Mouse (Mus musculus) hindbrain, embryonic 14.5 days (tissue): Measurements from ENCODE around the gene Anxa7. TPM values are rescaled to one million over a fixed set of nuclear protein-coding genes. Genes with fewer than 3 reads are reported as not detected.

Source experiments
- ATAC-seq: fragments of 200-750 bp; cut with Nextera tagmentation; 2 replicates; pipeline ENCODE4 v1.8.0; 2017; ENCODE audit warnings: moderate number of reproducible peaks, mild to moderate bottlenecking, moderate TSS enrichment, moderate library complexity; ENCODE audit not compliant: low FRiP score
- DNase-seq: peaks from one replicate; pipeline ENCODE4 v3.0.0-alpha.2; 2015; ENCODE audit warnings: low spot score
- H3K27ac ChIP-seq: fragments of 300-500 bp; sonication (generic); 2 replicates; pipeline ENCODE4 v1.5.1; 2014; ENCODE audit warnings: mild to moderate bottlenecking, moderate library complexity
- H3K27me3 ChIP-seq: fragments of 300-500 bp; sonication (generic); 2 replicates; pipeline ENCODE4 v1.6.1; 2014; ENCODE audit warnings: mild to moderate bottlenecking, low read length, mixed read lengths; ENCODE audit not compliant: control insufficient read depth, insufficient read depth
- H3K36me3 ChIP-seq: fragments of 300-500 bp; sonication (generic); replicated peaks from 2 replicates; pipeline ENCODE4 v1.6.1; 2014; ENCODE audit not compliant: control insufficient read depth, insufficient read depth
- H3K4me1 ChIP-seq: fragments of 300-500 bp; sonication (generic); replicated peaks from 2 replicates; pipeline ENCODE4 v1.6.1; 2014; ENCODE audit warnings: antibody characterized with exemption, low read length, mixed read lengths; ENCODE audit not compliant: control insufficient read depth, insufficient read depth
- H3K4me2 ChIP-seq: fragments of 300-500 bp; sonication (generic); replicated peaks from 2 replicates; pipeline ENCODE4 v1.6.1; 2014; ENCODE audit warnings: mild to moderate bottlenecking, moderate library complexity
- H3K4me3 ChIP-seq: fragments of 300-500 bp; sonication (generic); replicated peaks from 2 replicates; pipeline ENCODE4 v1.5.1; 2014; ENCODE audit warnings: mild to moderate bottlenecking, low read length
- H3K9ac ChIP-seq: fragments of 300-500 bp; sonication (generic); 2 replicates; pipeline ENCODE4 v1.6.1; 2014
- H3K9me3 ChIP-seq: fragments of 300-500 bp; sonication (generic); 2 replicates; pipeline ENCODE4 v1.6.1; 2016; ENCODE audit warnings: low read length; ENCODE audit not compliant: control insufficient read depth
- WGBS: fragments of 180-500 bp; shearing (Covaris S2); extraction: QIAGEN DNeasy Blood & Tissue Kit; methylation state at CpG from one replicate; pipeline ENCODE4 v1.1.7; 2014; 5-methylcytosine and 5-hydroxymethylcytosine counted together
- polyA plus RNA-seq: library from polyadenylated mRNA; unstranded; fragments of >200 nt; fragmentation: Nextera tagmentation; extraction: Ambion mirVana; gene quantifications from 2 replicates; pipeline ENCODE4 v1.2.1, GENCODE M21; 2014

The Anxa7 gene
- polyA plus RNA-seq, 1 experiment from 2014 or later = 16.5 TPM

GRCm38 (mm10) chr14:20451302-20451701 lies 28.6 kb downstream of the Anxa7 start:
- Histone ChIP-seq H3K36me3 (no peaks in the 10 kb centered on the region), H3K9me3 (no peaks in the 10 kb centered on the region), H3K9ac (peak overlapping the region; percentile 47), H3K4me3 (peak overlapping the region; percentile 36), H3K27me3 (no peaks in the 10 kb centered on the region), H3K4me2 (peak overlapping the region; percentile 78), H3K4me1 (0 out of 2 replicates have a peak, but pooled peaks cover 3% of the 10 kb centered on the region), H3K27ac (no peak overlapping the region)
- DNase-seq (no peak), ATAC-seq (no peak)
- WGBS = 18% methylated on average over 2 of the region's 2 CpGs

DNA sequence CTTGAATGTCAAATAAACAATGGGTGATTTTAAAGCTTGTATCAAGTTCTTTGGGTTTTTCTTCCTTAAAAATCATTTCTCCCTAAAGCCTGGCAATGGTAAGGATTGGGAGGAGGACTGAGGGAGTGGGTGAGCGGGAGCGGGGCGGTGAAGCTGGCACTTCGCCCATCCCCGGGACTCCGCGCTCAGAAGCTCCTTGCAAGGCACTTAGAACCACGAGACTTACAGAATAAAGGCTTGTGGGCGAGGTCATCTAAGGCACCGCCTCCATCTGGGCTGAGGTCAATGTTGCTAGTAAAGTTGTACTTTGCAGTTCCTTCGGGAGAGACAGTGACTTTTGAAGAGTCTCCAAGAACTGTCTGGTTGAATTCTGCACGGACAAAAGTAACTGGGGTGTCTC lies 32.7 kb downstream of the Anxa7 start:
- ATAC-seq = no peak
- no peak for DNase-seq

DNA sequence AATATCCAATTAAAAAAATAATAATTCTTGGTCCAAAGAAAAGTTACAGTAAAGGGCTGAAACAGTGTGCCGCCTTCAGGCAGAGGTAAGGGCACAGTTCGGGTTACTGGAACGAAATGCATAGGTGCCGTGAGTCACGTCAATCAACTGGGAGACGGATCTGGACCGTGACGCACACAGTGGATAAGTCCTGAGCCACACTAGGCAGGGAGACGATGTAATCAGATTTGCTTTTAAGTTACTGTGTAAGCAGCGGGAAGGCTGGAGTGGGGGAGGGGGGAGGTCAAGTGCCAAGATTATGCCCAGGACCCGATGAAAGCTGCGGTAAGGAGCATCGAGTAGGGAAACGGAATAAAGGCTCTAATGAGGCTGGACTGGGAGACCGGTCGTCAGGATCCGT lies 37.7 kb downstream of the Anxa7 start:
- WGBS = 69% methylated on average over 17 of the region's 17 CpGs
- Histone ChIP-seq H3K9me3 (no peaks in the 10 kb centered on the region), H3K4me3 (no peak overlapping the region), H3K4me1 (no peaks in the 10 kb centered on the region), H3K9ac (no peak overlapping the region), H3K27ac (no peak overlapping the region), H3K36me3 (no peaks in the 10 kb centered on the region), H3K27me3 (no peaks in the 10 kb centered on the region), H3K4me2 (no peak overlapping the region)
- ATAC-seq = no peak
- no peak for DNase-seq

More for the DNA sequence above, 32.7 kb downstream of the Anxa7 start:
- H3K4me1 ChIP-seq = 0 out of 2 replicates have a peak, but pooled peaks cover 3% of the 10 kb centered on the region
- H3K27me3 ChIP-seq = no peaks in the 10 kb centered on the region
- H3K9me3 ChIP-seq = no peaks in the 10 kb centered on the region
- WGBS = 63% methylated on average over 12 of the region's 12 CpGs
- H3K9ac ChIP-seq = no peak overlapping the region
- H3K4me3 ChIP-seq = no peak overlapping the region
- H3K36me3 ChIP-seq = no peaks in the 10 kb centered on the region
- H3K4me2 ChIP-seq = no peak overlapping the region
- H3K27ac ChIP-seq = no peak overlapping the region

- Histone ChIP-seq H3K9ac (no peak overlapping the region), H3K36me3 (no peaks in the 10 kb centered on the region), H3K27ac (no peak overlapping the region), H3K4me2 (no peak overlapping the region), H3K9me3 (no peaks in the 10 kb centered on the region), H3K4me3 (no peak overlapping the region), H3K27me3 (no peaks in the 10 kb centered on the region), H3K4me1 (no peaks in the 10 kb centered on the region)
- DNase-seq (no peak), ATAC-seq (no peak)
- 78% methylated on average over 6 of the region's 6 CpGs for WGBS
Observed at GRCm38 (mm10) chr14:20436976-20437375, 43.0 kb downstream of the Anxa7 start.

DNA sequence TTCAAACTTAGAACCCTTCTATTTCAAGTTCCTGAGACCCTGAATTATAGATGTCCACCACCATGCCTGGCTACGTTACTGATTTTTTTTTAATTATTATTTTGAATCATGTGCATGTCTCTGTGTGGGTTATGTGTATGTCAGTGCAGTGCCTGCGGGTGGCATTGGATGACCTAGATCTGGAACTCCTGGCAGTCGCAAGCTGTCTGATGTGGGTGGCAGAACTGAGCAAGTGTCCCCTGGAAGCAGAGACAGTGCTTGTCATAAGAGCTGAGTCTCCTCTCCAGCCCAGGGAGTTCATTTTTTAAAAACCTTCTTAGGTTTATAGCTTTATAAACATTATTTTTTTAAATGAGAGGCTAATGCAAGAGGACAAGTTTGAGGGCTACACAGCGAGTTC lies 47.5 kb downstream of the Anxa7 start:
- DNase-seq (no peak), ATAC-seq (no peak)
- H3K27ac ChIP-seq = no peak overlapping the region
- H3K4me2 ChIP-seq = no peak overlapping the region
- no peak overlapping the region for H3K9ac ChIP-seq
- no peak overlapping the region for H3K4me3 ChIP-seq
- no peaks in the 10 kb centered on the region for H3K9me3 ChIP-seq
- no peaks in the 10 kb centered on the region for H3K36me3 ChIP-seq
- 88% methylated on average over 4 of the region's 4 CpGs for WGBS
- H3K4me1 ChIP-seq = no peaks in the 10 kb centered on the region
- no peaks in the 10 kb centered on the region for H3K27me3 ChIP-seq

GRCm38 (mm10) chr14:20431726-20432125 lies 48.2 kb downstream of the Anxa7 start:
- H3K36me3 ChIP-seq = no peaks in the 10 kb centered on the region
- H3K9me3 ChIP-seq = no peaks in the 10 kb centered on the region
- no peak overlapping the region for H3K4me3 ChIP-seq
- DNase-seq (no peak), ATAC-seq (no peak)
- no peaks in the 10 kb centered on the region for H3K27me3 ChIP-seq
- WGBS = 78% methylated on average over 6 of the region's 6 CpGs
- H3K4me2 ChIP-seq = no peak overlapping the region
- no peaks in the 10 kb centered on the region for H3K4me1 ChIP-seq
- H3K27ac ChIP-seq = no peak overlapping the region
- no peak overlapping the region for H3K9ac ChIP-seq

- no peak for DNase-seq
- 74% methylated on average over 1 of the region's 1 CpGs for WGBS
Observed at GRCm38 (mm10) chr14:20429833-20430232, 50.1 kb downstream of the Anxa7 start.

GRCm38 (mm10) chr14:20428593-20428992 lies 51.3 kb downstream of the Anxa7 start:
- no peaks in the 10 kb centered on the region for H3K9me3 ChIP-seq
- no peaks in the 10 kb centered on the region for H3K27me3 ChIP-seq
- H3K4me3 ChIP-seq = no peak overlapping the region
- H3K36me3 ChIP-seq = no peaks in the 10 kb centered on the region
- H3K4me1 ChIP-seq = no peaks in the 10 kb centered on the region
- DNase-seq (no peak), ATAC-seq (no peak)
- no peak overlapping the region for H3K27ac ChIP-seq
- WGBS = 39% methylated on average over 1 of the region's 1 CpGs
- no peak overlapping the region for H3K4me2 ChIP-seq
- H3K9ac ChIP-seq = no peak overlapping the region

More at GRCm38 (mm10) chr14:20429833-20430232, 50.1 kb downstream of the Anxa7 start:
- H3K4me1 ChIP-seq = no peaks in the 10 kb centered on the region
- H3K9me3 ChIP-seq = no peaks in the 10 kb centered on the region
- no peak overlapping the region for H3K4me2 ChIP-seq
- no peak overlapping the region for H3K27ac ChIP-seq
- H3K9ac ChIP-seq = no peak overlapping the region
- ATAC-seq = no peak
- no peaks in the 10 kb centered on the region for H3K36me3 ChIP-seq
- no peaks in the 10 kb centered on the region for H3K27me3 ChIP-seq
- H3K4me3 ChIP-seq = no peak overlapping the region

DNA sequence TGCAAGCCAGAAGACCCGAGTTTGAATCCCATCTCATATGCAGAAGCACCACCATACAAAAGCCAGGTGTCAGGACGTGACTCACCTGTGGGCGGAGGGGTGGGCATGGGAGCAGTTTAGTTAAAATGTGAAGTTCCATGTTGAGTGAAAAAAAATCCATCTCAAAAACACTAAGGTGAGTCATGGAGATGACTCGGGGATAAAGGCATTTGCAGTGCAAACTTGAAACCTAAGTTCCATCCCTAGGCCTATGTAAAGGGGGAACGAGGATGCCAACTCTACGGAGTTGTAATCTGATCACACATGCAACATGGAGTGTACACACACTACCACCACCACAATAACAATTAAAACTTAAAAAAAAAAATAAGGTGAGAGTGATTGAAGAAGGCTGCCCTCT lies 56.9 kb downstream of the Anxa7 start:
- ATAC-seq = no peak
- 92% methylated on average over 6 of the region's 6 CpGs for WGBS
- DNase-seq = no peak
- Histone ChIP-seq H3K9ac (no peak overlapping the region), H3K27ac (no peak overlapping the region), H3K36me3 (no peaks in the 10 kb centered on the region), H3K9me3 (no peaks in the 10 kb centered on the region), H3K4me1 (no peaks in the 10 kb centered on the region), H3K4me3 (no peak overlapping the region), H3K27me3 (no peaks in the 10 kb centered on the region), H3K4me2 (no peak overlapping the region)

GRCm38 (mm10) chr14:20422257-20422656 lies 57.7 kb downstream of the Anxa7 start:
- no peaks in the 10 kb centered on the region for H3K4me1 ChIP-seq
- WGBS = 82% methylated on average over 7 of the region's 7 CpGs
- no peak for ATAC-seq
- no peaks in the 10 kb centered on the region for H3K36me3 ChIP-seq
- H3K27me3 ChIP-seq = no peaks in the 10 kb centered on the region
- H3K4me2 ChIP-seq = no peak overlapping the region
- DNase-seq = no peak
- no peak overlapping the region for H3K4me3 ChIP-seq
- no peaks in the 10 kb centered on the region for H3K9me3 ChIP-seq
- H3K9ac ChIP-seq = no peak overlapping the region
- no peak overlapping the region for H3K27ac ChIP-seq
